Mouse (Mus musculus) heart, embryonic 12.5 days (tissue): ENCODE measurements around the gene Col26a1. TPM values are rescaled to one million over a fixed set of nuclear protein-coding genes. Genes with fewer than 3 reads are reported as not detected.

Experiments used
- ATAC-seq: fragments of 200-750 bp; cut with Nextera tagmentation; 2 replicates; pipeline ENCODE4 v1.8.0; 2017; ENCODE audit warnings: moderate TSS enrichment, moderate library complexity; ENCODE audit not compliant: insufficient number of reproducible peaks, low FRiP score
- H3K27ac ChIP-seq: fragments of 300-500 bp; sonication (generic); 2 replicates; pipeline ENCODE4 v1.5.1; 2016; ENCODE audit warnings: mild to moderate bottlenecking, moderate library complexity; ENCODE audit not compliant: poor library complexity, severe bottlenecking
- H3K27me3 ChIP-seq: fragments of 300-500 bp; sonication (generic); replicated peaks from 2 replicates; pipeline ENCODE4 v1.6.1; 2016; ENCODE audit warnings: mild to moderate bottlenecking, moderate library complexity
- H3K36me3 ChIP-seq: fragments of 300-500 bp; sonication (generic); 2 replicates; pipeline ENCODE4 v1.6.1; 2016; ENCODE audit warnings: mild to moderate bottlenecking, moderate library complexity
- H3K4me1 ChIP-seq: fragments of 300-500 bp; sonication (generic); replicated peaks from 2 replicates; pipeline ENCODE4 v1.6.1; 2016; ENCODE audit warnings: mild to moderate bottlenecking
- H3K4me2 ChIP-seq: fragments of 300-500 bp; sonication (generic); 2 replicates; pipeline ENCODE4 v1.6.1; 2016; ENCODE audit warnings: mild to moderate bottlenecking, moderate library complexity
- H3K4me3 ChIP-seq: fragments of 300-500 bp; sonication (generic); 2 replicates; pipeline ENCODE4 v1.5.1; 2016; ENCODE audit warnings: mild to moderate bottlenecking
- H3K9ac ChIP-seq: fragments of 300-500 bp; sonication (generic); 2 replicates; pipeline ENCODE4 v1.6.1; 2016; ENCODE audit warnings: mild to moderate bottlenecking, moderate library complexity
- H3K9me3 ChIP-seq: fragments of 300-500 bp; sonication (generic); replicated peaks from 2 replicates; pipeline ENCODE4 v1.6.1; 2016; ENCODE audit warnings: mild to moderate bottlenecking, moderate library complexity
- WGBS: fragments of 180-500 bp; shearing (Covaris S2); methylation state at CpG from one replicate; pipeline ENCODE4 v1.1.7; 2016; 5-methylcytosine and 5-hydroxymethylcytosine counted together
- polyA plus RNA-seq: library from polyadenylated mRNA; unstranded; fragments of >200 nt; fragmentation: Nextera tagmentation; extraction: Ambion mirVana; gene quantifications from 2 replicates; pipeline ENCODE4 v1.2.1, GENCODE M21; 2016

Col26a1 gene
- polyA plus RNA-seq, 1 experiment from 2014 or later = 21.6 TPM

DNA sequence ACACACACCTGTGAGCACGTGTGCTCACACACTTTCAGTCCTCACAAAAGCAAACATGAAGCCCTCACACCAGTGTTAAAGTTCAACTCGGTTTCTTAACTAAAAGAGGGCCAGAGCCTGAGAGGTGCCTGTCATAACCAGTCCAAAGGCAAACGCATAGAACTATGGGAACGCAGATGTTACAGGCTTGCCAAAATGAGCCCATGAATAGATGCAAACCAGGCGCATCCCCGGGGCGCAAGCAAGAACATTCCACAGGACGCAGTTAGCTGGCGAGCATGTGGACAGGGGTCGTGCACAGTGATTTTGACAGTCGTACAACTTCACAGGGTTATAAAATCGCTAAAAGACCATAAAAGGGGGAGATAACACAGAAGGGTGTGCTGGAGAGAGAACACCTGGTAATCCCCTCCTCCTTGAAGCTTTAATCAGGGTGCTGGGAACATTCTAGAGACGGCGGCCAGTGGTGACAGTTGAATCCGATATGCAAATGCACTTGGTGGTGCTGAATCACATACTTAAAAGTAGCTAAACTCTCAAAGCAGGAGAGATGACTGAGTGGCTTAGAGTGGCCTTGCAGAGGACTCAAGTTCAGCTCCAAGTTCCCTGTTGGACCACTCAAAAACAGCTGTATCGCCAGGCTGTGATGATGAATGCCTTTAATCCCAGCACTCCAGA is 76.5 kb downstream of the Col26a1 start:
- no peaks in the 10 kb centered on the region for H3K36me3 ChIP-seq
- H3K27me3 ChIP-seq = peaks cover 4% of the 10 kb centered on the region

GRCm38 (mm10) chr5:136805019-136805418 is 78.0 kb downstream of the Col26a1 start:
- ATAC-seq = no peak
- Histone ChIP-seq H3K9ac (no peak overlapping the region), H3K27ac (no peak overlapping the region), H3K4me2 (no peak overlapping the region), H3K4me1 (peaks cover 21% of the 10 kb centered on the region), H3K36me3 (no peaks in the 10 kb centered on the region), H3K9me3 (no peaks in the 10 kb centered on the region), H3K4me3 (no peak overlapping the region), H3K27me3 (peaks cover 4% of the 10 kb centered on the region)
- 67% methylated on average over 6 of the region's 6 CpGs for WGBS

More for the DNA sequence above, 76.5 kb downstream of the Col26a1 start:
- Histone ChIP-seq H3K9ac (no peak overlapping the region), H3K9me3 (no peaks in the 10 kb centered on the region), H3K4me1 (peaks cover 32% of the 10 kb centered on the region), H3K4me3 (no peak overlapping the region), H3K27ac (peak overlapping the region; percentile 38; the same call in 1 of the 2 replicates), H3K4me2 (peak overlapping the region; percentile 8; the same call in 1 of the 2 replicates)
- ATAC-seq = no peak
- 42% methylated on average over 16 of the region's 16 CpGs for WGBS

DNA sequence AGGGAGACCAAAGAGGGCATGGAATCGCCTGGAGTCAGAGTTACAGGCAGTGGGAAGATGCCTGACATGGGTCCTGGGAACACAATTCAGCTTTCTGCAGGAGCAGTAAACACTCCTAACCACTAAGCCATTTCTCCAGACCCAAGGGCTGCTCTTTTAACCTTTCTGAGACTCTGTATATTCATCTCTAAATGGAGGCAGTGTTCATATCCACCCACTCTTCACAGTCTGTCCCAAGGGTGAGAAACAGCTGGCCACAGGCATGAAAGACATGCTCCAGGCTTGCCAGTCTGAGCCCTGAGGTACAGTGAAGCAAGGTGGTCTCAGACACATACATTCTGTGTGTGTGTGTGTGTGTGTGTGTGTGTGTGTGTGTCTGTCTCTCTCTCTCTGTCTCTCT is 78.8 kb downstream of the Col26a1 start:
- Histone ChIP-seq H3K9ac (no peak overlapping the region), H3K27me3 (peaks cover 4% of the 10 kb centered on the region), H3K27ac (no peak overlapping the region), H3K4me2 (no peak overlapping the region), H3K4me1 (peaks cover 21% of the 10 kb centered on the region), H3K4me3 (no peak overlapping the region), H3K36me3 (no peaks in the 10 kb centered on the region), H3K9me3 (no peaks in the 10 kb centered on the region)
- WGBS = 57% methylated on average over 1 of the region's 1 CpGs
- ATAC-seq = no peak

DNA sequence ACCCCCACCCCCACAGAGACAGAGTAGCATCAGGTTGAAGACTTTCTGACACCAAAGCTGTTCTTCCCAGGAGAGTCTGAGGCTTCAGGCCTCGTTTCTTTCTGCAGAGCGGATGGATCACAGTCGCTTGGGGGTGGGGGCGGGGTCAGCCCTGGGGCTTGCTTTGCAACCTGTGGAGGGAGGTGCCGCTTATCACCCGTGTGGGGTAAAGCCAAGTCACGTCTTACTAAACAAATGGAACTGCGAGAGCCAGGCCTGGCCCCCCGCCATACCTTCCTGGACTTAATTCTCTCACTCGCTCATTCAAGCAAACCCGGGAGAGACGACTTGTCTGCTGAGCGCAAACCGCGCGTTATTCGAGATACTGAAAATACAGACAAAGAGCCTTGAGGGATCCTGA is 80.3 kb downstream of the Col26a1 start:
- 7% methylated on average over 17 of the region's 17 CpGs for WGBS
- H3K9ac ChIP-seq = no peak overlapping the region
- no peak overlapping the region for H3K27ac ChIP-seq
- H3K4me1 ChIP-seq = peaks cover 21% of the 10 kb centered on the region
- peaks cover 4% of the 10 kb centered on the region for H3K27me3 ChIP-seq
- H3K4me3 ChIP-seq = peak overlapping the region; percentile 8; the same call in 1 of the 2 replicates
- peak overlapping the region; percentile 55 for H3K4me2 ChIP-seq
- H3K36me3 ChIP-seq = no peaks in the 10 kb centered on the region
- H3K9me3 ChIP-seq = no peaks in the 10 kb centered on the region
- 0 out of 2 replicates have a peak, but pooled peaks have one; percentile 46 for ATAC-seq

DNA sequence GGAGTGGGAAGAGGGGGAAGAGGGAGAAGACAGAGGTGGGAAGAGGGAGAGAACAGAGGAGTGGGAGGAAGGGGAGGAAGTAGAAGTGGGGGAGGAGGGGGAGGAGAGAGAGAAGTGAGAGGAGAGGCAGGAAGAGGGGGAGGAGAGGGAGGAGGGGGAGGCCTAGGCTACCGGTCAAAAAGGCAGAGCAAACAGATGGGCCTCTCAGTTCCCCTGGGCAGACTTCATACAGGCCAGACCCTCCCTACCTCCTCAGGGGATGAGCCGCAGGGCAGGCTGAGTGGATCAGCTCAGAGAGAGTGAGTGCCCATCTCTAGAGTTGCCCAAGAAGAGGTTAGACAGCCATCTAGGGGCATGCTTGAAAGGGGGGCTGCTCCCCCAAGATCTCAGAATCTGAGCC is 86.1 kb downstream of the Col26a1 start:
- Histone ChIP-seq H3K4me1 (peaks cover 12% of the 10 kb centered on the region; the same call in 1 of the 2 replicates), H3K9me3 (peaks cover 5% of the 10 kb centered on the region; the same call in 1 of the 2 replicates), H3K36me3 (no peaks in the 10 kb centered on the region), H3K4me3 (no peak overlapping the region), H3K27ac (no peak overlapping the region), H3K9ac (no peak overlapping the region), H3K4me2 (no peak overlapping the region), H3K27me3 (no peaks in the 10 kb centered on the region)
- no peak for ATAC-seq
- WGBS = 25% methylated on average over 2 of the region's 2 CpGs

DNA sequence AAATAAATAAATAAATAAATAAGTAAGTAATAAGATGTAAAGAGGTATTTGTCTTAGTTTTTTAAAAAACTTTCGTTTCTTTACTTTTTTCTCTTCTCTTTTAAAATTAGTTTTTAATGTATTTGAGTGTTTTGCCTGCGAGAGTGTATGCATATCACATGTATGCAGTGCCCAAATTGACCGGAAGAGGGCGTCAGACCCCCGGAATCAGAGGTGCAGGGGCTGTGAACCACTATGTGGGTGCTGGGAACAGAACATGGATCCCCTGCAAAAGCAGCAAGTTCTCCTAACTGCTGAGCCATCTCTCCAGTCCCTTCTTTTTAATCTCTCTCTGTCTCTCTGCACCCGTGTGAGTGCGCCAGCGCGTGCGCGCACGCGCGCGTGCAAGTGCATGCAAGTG is 89.2 kb downstream of the Col26a1 start:
- H3K4me2 ChIP-seq = no peak overlapping the region
- H3K4me3 ChIP-seq = no peak overlapping the region
- no peak overlapping the region for H3K27ac ChIP-seq
- no peak for ATAC-seq
- H3K9ac ChIP-seq = no peak overlapping the region
- peaks cover 5% of the 10 kb centered on the region; the same call in 1 of the 2 replicates for H3K9me3 ChIP-seq
- peaks cover 12% of the 10 kb centered on the region; the same call in 1 of the 2 replicates for H3K4me1 ChIP-seq
- H3K27me3 ChIP-seq = no peaks in the 10 kb centered on the region
- H3K36me3 ChIP-seq = no peaks in the 10 kb centered on the region
- 86% methylated on average over 15 of the region's 15 CpGs for WGBS

- no peak overlapping the region for H3K27ac ChIP-seq
- H3K4me3 ChIP-seq = no peak overlapping the region
- peaks cover 5% of the 10 kb centered on the region; the same call in 1 of the 2 replicates for H3K9me3 ChIP-seq
- no peak for ATAC-seq
- H3K36me3 ChIP-seq = no peaks in the 10 kb centered on the region
- H3K4me2 ChIP-seq = no peak overlapping the region
- peaks cover 12% of the 10 kb centered on the region; the same call in 1 of the 2 replicates for H3K4me1 ChIP-seq
- 75% methylated on average over 10 of the region's 10 CpGs for WGBS
- no peaks in the 10 kb centered on the region for H3K27me3 ChIP-seq
- no peak overlapping the region for H3K9ac ChIP-seq
These were observed 90.5 kb downstream of the Col26a1 start for GRCm38 (mm10) chr5:136792541-136792940.

- Histone ChIP-seq H3K27me3 (no peaks in the 10 kb centered on the region), H3K4me1 (peaks cover 5% of the 10 kb centered on the region; the same call in 1 of the 2 replicates), H3K9ac (no peak overlapping the region), H3K4me2 (0 out of 2 replicates have a peak overlapping the region, but pooled peaks have one; percentile 12), H3K27ac (no peak overlapping the region), H3K36me3 (no peaks in the 10 kb centered on the region), H3K4me3 (no peak overlapping the region), H3K9me3 (peaks cover 5% of the 10 kb centered on the region; the same call in 1 of the 2 replicates)
- ATAC-seq = no peak
- 60% methylated on average over 3 of the region's 3 CpGs for WGBS
These were observed 91.8 kb downstream of the Col26a1 start for GRCm38 (mm10) chr5:136791204-136791603.

DNA sequence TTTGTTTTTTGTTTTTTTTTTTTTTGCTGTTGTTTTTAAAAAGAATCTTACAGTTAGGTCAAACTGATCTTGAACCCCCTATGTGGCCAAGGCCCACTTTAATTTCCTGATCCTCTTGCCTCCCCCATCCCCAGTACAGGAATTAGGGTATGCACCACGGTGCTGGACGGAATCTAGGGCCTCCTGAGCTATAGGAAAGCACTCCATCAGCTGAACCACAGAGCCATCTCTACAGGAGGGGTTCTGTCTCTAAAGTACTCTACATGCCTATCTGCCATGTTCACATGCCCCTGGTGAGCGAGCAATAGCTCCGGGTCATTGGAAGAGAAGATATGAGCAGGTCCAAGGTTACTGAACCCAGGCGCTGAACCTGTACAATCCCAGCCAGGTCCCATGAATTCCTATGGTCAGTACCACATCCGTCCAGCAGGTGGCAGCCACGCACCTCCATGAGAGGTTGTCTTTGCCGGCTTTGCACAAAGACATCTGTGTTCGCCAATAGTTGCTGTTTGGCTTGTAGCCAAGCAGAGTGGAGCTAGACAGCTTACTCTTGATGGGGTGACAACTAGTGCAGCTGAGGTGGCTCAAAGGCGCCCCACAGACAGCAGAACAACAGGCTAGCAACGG is 92.3 kb downstream of the Col26a1 start:
- no peaks in the 10 kb centered on the region for H3K36me3 ChIP-seq
- H3K9me3 ChIP-seq = peaks cover 5% of the 10 kb centered on the region; the same call in 1 of the 2 replicates
- H3K4me3 ChIP-seq = no peak overlapping the region
- 0 out of 2 replicates have a peak overlapping the region, but pooled peaks have one; percentile 12 for H3K4me2 ChIP-seq
- no peaks in the 10 kb centered on the region for H3K27me3 ChIP-seq
- WGBS = 15% methylated on average over 11 of the region's 11 CpGs
- H3K27ac ChIP-seq = no peak overlapping the region
- ATAC-seq = peak; percentile 82
- peaks cover 5% of the 10 kb centered on the region; the same call in 1 of the 2 replicates for H3K4me1 ChIP-seq
- no peak overlapping the region for H3K9ac ChIP-seq

DNA sequence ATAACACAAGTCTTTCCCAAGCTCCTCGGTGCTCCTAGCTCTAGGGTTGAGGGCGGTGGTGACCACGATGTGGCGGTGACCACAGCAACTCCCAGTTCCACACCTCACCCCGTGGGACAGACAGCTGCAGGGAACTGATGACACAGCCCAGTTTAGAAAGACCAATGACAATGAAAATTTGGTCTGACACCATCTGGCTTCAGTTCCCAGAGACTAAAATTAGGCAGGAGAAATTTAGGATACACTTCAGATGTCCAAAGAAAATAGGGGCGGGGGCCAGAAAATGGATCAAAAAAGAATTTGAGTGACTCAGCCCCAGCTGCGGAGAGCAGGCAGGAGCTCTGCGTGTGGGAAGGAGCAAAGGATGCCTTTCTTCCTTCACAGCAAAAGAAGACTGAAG is 98.5 kb downstream of the Col26a1 start:
- WGBS = 77% methylated on average over 8 of the region's 8 CpGs
- Histone ChIP-seq H3K27ac (no peak overlapping the region), H3K4me1 (0 out of 2 replicates have a peak, but pooled peaks cover 4% of the 10 kb centered on the region), H3K9me3 (0 out of 2 replicates have a peak, but pooled peaks cover 3% of the 10 kb centered on the region), H3K4me3 (no peak overlapping the region), H3K27me3 (no peaks in the 10 kb centered on the region; the same call in 1 of the 2 replicates), H3K36me3 (no peaks in the 10 kb centered on the region), H3K4me2 (no peak overlapping the region), H3K9ac (no peak overlapping the region)
- no peak for ATAC-seq

GRCm38 (mm10) chr5:136782600-136782999 is 100.4 kb downstream of the Col26a1 start:
- Histone ChIP-seq H3K9ac (no peak overlapping the region), H3K4me3 (no peak overlapping the region), H3K36me3 (no peaks in the 10 kb centered on the region), H3K4me2 (peak overlapping the region; percentile 11; the same call in 1 of the 2 replicates), H3K4me1 (0 out of 2 replicates have a peak, but pooled peaks cover 4% of the 10 kb centered on the region), H3K27me3 (no peaks in the 10 kb centered on the region; the same call in 1 of the 2 replicates), H3K9me3 (0 out of 2 replicates have a peak, but pooled peaks cover 4% of the 10 kb centered on the region), H3K27ac (no peak overlapping the region)
- 0 out of 2 replicates have a peak, but pooled peaks have one; percentile 9 for ATAC-seq
- WGBS = 55% methylated on average over 13 of the region's 13 CpGs
